Mouse (Mus musculus) liver, postnatal 0 days (tissue): Measurements from ENCODE around the gene Mmaa.

Experiments
- CTCF ChIP-seq: sonication (generic); IDR thresholded peaks from 2 replicates; pipeline ENCODE4 v1.5.1; 2016; ENCODE audit warnings: antibody characterized with exemption, low read depth
- EP300 ChIP-seq: IDR thresholded peaks from 2 replicates; pipeline ENCODE4 v1.6.1; 2016; ENCODE audit warnings: antibody characterized with exemption, low read depth, mild to moderate bottlenecking

DNA sequence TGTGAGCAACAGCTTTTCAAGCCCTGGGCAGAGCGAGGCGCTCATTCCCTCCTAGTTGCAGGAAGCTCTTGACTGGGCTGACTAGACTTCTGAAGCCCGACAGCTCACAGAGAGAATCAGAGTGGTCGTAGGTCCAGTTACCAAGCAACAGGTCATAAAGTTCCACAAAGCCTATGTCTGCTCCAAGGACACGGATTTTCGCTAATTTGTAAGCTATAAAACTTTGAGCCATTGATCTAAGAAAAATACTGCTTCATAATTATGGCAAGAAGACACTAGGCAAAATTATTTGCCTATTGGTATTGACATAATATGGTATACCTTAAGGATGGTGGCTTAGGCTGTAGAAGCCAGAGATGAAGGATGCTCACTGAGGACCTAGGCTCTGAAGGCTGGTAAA is 46.3 kb downstream of the Mmaa start, which contains the start of gene 1700011L22Rik:
- TF ChIP-seq CTCF (no peak), EP300 (no peak)
